Mouse (Mus musculus) spleen, adult 2 months (tissue): ENCODE measurements around the gene Gm37240.

Experiments used
- CTCF ChIP-seq: fragments of 200-500 bp; IDR thresholded peaks from 2 replicates; pipeline ENCODE4 v1.5.1; 2011; ENCODE audit warnings: mild to moderate bottlenecking, inconsistent platforms; ENCODE audit not compliant: insufficient read depth, insufficient read length, insufficient replicate concordance; ENCODE audit errors: extremely low read depth
- POLR2A ChIP-seq: fragments of 200-500 bp; IDR thresholded peaks from 2 replicates; pipeline ENCODE4 v1.6.1; 2011; ENCODE audit warnings: low read depth, low read length, inconsistent platforms

DNA sequence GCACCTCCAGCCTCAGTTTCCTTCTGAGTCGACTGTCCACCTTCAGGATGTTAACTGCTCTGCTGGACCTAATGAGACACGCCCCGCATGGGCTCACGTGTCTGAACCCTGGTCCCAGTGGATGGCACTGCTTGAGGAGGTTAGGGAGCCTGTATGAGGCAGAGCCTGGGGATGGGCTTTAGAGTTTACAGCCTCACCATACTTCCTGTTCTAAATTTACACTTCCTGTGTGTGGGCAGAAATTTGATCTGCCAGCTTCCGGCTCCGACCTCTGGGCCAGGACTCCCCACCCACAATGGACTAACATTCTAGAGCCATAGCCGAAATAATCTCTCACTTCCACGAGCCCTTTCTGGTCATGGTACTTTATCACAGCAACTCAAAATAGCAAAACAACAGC is 1340.1 kb downstream of the Gm37240 start:
- TF ChIP-seq CTCF (no peak), POLR2A (no peak)
